Mouse (Mus musculus) right cerebral cortex, postnatal 14 days (tissue): ENCODE measurements around the gene Lrrc18.

Source experiments
- DNase-seq: peaks from one replicate; pipeline ENCODE4 v3.0.0; 2022

The Lrrc18 gene

DNA sequence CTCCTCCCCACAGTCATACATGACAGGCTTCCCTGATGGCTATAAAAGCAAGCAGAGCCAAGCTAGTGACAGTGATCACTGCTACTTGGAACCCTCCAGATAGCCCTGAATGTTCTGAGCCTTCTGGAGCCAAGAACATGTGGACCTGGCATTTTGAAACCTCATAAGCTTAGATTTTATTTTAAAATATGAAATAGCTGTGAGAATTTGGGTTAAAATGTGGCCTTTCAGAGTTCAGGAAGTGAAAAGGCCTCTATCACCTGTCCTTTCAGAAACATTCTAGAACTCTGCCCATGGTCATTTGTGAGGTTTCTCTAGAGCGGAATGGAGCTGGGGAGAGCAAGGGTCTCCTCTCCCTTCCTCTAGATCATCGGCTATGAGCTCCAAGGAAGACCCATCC is at the start of gene Lrrc18:
Gene Lrrc18 (plus strand): TSS at position 301 of the 400 bp plus-strand sequence.
- no peak for DNase-seq

- DNase-seq: no peak
These were observed 43.7 kb upstream of the Lrrc18 start for GRCm38 (mm10) chr14:32947512-32947911.

DNA sequence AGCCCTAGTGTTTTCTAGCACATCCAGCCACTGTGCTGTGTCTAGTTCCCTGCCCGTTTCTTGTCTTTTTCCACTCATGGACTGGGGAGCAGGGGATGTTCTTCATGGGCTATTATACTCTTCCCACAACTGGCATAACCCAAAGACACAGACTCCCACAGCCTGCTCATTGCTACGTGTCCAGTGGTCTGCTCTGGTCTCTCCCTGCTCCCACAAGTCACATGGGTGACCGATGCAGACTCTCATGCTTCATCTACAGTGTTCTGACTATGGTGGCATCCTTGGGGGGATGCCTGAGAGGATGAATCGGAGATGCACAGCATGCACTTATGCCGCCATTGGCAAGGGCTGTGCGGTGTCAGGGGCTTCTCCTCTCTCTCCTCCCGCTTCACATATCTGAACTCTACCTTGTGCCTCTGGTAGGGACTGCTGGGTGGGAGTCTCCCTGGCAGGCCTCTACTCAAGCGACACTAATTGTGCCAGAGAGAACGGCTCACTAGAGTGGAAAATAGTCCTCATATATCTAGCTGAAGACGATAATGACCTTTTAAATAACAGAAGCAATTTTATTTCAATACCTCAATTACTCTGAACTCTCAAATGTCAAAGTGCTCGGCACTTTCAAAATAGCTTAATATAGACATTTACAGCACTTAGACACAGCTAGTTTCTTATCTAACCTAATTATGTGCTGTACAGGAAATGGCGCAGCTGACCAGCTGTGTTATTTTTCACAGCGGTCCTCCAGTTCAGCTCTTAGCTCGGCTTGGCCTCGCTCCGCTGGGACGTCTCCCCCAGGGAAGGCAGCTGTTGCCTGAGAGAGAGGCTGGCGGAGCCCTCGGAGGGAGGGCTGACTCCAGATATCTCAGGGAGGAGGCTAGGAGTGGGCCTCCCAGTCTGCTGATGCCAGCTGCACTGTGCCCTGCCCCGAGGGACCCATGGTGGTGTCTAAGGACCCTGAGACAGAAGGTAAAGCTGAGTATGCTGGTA is 40.6 kb upstream of the Lrrc18 start:
- DNase-seq: peak; percentile 20

DNA sequence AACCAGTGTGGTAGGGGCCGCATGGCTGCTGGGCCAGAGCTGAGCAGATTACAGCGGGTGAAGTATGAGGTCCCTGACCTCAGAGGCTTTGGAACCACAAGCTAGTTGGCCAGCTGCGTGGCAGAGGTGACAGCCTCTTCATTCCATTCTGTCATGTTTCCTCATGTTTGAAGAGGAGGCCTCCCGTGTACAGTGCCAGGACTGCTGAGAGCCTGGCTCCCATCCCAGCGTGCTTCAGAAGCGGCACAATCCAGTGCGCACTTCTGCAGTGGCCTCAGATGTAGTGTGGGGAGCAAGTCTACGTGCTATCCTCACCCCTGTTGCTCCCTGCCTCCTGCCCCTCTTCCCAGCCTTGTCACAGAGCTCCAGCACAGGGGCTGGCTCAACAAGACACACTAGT is 34.7 kb upstream of the Lrrc18 start:
- DNase-seq: no peak

DNA sequence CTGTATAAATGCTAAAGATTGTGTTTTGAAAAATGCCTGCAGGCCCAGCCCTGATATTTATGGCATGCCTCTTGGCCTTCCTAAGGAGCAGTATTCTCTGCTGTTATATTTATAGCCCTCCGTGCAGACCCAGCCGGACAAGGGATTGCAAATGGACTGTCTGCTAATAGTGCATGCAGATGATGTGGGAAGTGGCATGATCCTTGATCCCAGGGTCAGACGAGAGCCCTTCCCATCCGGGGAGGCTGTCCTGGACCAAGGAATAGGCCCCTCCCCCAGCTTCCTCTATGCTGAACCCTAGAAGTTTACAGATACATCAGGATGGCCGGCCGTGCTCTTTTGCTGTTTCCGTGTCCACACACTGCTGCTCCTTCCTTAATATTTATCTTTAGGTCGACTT is 32.5 kb upstream of the Lrrc18 start:
- DNase-seq: no peak

DNA sequence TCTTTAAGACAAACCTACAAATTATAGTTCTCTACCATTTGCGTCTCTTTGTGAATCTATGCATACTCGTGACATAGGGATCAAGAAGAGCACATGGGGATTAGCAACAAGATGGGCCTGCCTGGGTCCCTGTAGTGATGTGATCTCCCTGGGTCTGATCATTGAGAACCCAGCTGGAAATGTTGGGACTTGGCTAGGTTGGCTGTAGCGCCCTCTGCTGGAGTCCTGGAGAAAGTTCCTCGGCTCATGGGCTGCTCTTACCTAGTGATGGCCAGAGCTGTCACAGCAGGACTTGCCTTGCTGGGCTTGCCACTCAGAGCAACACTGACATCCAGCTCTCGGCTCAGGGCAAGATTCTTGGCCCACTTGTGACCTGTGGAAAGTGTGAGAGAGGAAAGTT is 30.7 kb upstream of the Lrrc18 start:
- DNase-seq: peak; percentile 73

DNA sequence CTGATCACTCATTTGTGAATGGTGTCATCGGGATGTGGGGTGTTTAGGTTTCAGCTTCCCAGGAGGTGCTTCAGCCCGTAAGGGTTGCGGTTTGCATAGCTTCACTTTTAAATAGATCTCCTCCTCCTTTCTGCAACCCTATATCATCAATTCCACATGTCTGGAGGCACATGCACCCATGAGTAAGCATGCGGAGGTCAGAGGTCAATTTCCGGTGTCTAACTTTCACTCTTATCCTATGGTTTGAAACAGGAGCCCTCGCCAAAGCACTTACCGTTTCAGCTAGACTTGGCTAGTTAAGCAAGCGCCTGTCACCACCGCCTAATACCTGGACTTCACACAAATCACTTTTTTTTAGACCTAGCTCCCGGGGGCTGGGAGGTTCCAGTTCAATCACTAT is 26.4 kb upstream of the Lrrc18 start:
- no peak for DNase-seq

GRCm38 (mm10) chr14:32970700-32971099 is 20.5 kb upstream of the Lrrc18 start:
- no peak for DNase-seq

- DNase-seq: no peak
These were observed 6.9 kb upstream of the Lrrc18 start for GRCm38 (mm10) chr14:32984176-32984738.

DNA sequence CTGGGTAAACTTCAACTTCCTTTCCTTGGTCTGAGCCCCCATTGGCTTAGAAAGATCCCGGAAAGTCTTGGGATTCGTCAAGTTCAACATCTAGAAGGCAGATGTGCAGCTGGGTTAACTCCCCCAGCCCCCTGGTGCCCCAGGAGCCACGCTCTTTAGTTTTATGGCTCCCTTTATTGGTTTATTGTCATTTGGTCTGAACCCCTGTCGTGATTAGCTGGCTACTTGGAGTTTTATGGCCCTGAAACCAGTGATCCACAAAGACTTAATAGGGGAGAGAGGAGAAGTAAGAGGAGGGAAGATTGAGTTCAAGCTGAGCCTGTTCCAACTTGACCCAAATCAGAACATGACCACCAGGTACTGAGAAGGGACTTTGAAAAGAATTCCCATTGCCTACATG is 4.5 kb upstream of the Lrrc18 start:
- DNase-seq: no peak

DNA sequence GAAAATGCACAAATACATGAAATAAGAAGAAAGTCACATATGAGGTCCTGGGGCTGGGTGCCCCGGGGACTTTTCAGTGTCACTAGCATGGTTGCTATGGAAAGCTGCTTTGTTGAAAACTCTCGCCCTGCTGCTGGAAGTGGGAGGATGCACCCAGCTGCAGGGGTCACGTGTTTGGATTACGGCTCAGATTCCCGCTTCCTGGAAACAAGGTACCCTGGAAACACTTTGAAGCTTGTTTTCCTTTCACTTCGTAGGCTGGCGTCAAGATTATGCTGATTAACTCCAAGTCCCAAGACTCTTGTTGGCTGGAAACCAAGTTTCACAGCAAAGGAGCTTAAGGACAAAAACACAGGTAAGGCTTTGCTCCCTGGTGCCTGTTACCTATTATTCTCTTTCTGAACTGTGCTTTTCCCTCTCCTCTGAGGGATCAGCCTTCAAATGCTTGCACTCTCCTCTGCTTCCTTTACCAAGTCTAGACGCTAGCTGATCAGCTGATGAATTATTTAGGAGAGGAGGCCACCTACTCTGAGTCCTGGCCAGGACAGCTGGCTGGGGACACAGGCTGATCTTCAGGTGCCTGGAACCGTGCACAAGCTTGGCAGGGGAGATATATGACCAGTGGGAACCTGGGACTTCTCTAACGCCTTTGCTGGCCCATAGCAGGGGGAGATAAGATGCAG is 3.9 kb downstream of the Lrrc18 start:
- no peak for DNase-seq

GRCm38 (mm10) chr14:32999511-32999910 is 8.3 kb downstream of the Lrrc18 start:
- DNase-seq: no peak

DNA sequence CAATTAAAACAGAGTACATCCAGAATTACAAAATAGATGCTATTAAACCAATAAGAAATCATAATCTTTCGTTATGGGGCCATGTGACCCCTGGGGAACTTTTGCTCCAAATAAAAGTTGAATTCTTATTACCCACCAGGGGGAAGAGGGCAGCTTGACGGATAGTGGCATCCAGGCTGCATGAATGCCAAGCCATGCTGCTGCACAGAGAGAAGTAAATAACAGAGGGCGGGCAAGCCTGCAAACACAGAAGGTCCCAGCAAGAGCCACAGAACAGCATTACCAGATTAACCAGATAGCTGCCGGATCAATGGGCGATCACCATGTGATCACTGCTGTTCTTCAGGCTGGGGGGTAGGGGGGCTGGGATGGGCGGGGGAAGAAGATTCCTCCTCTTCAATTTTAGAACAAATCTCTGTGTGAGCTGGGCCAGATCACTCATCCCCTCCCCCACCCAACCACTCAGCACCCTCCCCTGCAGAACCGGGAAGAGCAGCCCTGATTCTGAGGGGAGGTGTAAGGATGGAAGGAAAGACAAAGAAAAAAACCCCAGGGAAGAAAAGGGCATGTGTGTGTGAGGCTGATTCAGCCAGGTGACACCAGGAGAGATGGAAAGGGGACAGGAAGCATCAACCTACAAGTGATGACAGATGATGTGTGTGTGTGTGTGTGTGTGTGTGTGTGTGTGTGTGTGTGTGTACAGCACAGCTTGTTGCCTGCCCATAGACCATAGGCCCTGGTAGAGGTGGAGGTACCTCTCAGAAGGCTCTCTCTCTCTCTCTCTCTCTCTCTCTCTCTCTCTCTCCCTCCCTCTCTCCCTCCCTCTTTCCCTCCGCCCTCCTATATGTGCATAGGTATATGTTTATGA is 9.2 kb downstream of the Lrrc18 start:
- DNase-seq: no peak

DNA sequence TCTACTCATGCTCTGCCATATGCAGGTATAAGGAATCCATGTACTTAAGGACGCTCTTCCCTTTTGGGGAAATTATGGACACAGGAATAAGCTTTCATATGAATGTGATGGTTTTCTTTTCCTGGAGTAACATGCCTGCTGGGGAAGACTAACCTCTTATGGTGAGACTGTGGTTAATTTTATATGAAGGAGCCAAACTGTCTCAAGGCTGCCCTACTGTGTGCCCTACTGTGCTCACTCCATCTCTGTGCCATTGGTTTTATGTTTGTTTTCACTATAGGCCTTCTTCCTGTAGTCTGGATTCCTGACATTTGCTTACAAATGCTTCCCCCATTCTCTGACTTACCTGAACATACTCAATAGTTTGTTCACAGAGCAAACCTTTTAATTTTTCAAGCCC is 13.9 kb downstream of the Lrrc18 start:
- DNase-seq: no peak

- DNase-seq: no peak
These were observed 16.5 kb downstream of the Lrrc18 start for GRCm38 (mm10) chr14:33007638-33008037.

DNA sequence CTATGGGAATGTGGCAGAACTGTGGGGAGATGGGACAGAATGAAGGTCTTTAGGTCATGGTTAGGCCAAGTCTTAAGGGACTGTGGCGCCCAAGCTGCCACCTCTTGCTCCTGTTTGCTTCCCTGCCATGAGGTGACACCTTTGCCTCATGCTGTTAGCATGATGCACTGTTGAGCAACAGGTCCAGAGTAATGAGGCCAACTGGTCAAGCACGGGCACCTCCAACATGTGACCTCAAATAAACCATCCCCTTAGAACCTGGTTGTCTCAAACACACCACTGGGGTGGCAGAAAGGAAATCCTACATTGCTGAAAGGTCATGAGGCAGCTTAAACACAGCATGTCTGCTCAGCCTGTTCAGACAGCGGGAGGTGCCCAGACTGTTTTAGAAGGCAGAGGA is 27.9 kb downstream of the Lrrc18 start:
- no peak for DNase-seq

- DNase-seq: no peak
These were observed 28.4 kb downstream of the Lrrc18 start for GRCm38 (mm10) chr14:33019606-33020005.

DNA sequence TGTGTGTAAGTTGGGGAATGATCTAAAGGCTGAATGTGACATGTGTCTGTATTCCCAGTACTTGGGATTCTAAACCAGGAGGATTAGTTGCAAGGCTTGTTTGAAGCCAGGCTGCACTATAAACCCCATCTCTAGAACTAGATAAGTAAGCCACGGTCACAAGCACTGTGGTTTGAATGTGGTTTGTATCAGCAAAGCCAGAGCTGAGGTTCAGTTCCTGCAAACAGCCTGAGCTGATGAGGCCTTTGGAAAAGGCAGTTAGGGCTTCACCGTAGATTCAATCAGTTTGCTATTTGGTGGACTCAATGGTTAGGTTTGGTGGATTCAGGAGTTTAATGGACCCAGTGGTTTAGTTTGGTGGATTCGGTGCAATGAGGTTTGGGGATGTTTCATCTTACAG is 39.7 kb downstream of the Lrrc18 start:
- no peak for DNase-seq

DNA sequence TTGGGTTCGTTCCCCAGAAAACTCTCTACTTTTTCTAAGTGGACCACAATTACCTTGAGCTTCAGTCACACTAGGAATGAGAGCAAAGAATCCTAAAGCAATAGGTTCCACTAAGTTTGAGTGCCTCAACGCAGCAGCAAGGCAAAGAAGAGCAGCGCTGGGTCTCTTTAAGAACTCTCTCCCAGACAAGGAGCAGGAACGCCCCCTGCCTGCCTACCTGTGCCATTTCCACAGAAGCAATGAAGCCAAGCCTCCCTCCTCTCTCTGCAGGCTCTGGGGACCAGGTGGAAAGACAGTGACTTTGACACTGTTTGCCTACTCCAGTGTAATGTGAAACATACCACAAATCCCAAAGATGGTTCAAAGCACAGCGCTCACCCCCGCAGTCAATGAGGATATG is 42.2 kb downstream of the Lrrc18 start:
- peak; percentile 31 for DNase-seq

DNA sequence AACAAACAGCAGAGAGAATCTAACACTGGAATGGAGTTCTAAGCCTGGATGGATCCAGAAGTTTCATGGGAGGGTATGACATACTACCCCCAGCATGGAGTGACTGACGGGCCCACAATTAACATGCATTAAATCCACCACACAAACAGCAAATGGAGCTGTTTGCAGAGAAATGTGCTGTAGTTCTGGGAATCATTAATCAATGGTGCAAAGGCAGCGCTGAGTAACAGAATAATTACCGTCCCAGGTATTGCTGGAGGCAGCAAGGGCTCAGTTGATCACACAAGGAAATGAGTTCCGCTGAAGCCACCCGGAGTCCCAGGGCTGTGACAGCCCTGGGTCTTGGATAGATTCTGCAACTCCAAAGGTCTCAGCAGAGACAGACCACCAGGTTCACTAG is 44.2 kb downstream of the Lrrc18 start:
- no peak for DNase-seq

- peak; percentile 14 for DNase-seq
These were observed 45.6 kb downstream of the Lrrc18 start for GRCm38 (mm10) chr14:33036811-33037210.

DNA sequence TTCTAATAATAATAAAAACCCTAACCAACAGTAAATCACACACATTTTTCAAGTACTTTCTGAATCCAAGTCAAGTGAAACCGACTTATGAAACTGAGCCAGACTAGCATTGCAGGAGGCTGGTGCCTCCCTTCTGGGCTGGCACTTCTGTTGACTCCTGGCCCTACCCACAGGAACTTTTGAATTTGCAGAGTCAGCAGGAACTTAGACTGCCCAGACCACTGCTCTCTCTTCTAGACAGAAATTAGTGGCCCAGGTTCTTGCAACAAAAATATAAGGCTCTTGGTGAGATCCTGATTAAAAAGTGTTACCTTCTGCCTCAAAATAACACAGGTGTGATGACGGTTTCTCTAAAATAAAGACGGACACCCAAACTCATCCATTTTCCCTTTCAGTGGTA is 54.0 kb downstream of the Lrrc18 start:
- no peak for DNase-seq

DNA sequence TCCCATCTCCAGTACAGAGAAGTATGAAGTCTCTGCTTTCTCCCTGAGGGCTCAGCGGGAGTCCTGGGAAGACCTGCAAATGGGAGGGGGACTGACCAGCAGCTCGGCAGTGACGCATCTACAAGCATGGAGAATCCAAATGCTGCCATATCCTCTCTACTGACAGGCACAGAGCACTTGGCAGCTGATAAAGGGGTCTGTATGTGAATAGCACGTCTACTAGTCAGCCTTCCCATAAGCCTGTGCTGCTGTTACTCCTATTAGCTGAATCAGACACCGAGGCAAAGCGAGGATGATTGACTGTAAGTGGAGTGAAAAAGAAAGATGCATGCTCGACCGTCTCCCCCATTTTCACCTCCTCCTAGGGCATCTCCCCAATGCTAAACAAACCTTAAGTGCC is 62.3 kb downstream of the Lrrc18 start:
- DNase-seq: no peak
